Mouse (Mus musculus) small intestine, adult 2 months (tissue): ENCODE data around the gene Slc22a15.

Experiments used
- CTCF ChIP-seq: fragments of 200-500 bp; IDR thresholded peaks from 2 replicates; pipeline ENCODE4 v1.5.1; 2012; ENCODE audit warnings: low read depth, mild to moderate bottlenecking, control low read depth, inconsistent platforms, low read length, moderate library complexity, mixed read lengths; ENCODE audit not compliant: insufficient replicate concordance, insufficient read length; ENCODE audit errors: extremely low read depth
- POLR2A ChIP-seq: fragments of 200-500 bp; IDR thresholded peaks from 2 replicates; pipeline ENCODE4 v1.6.1; 2012; ENCODE audit warnings: low read depth, mild to moderate bottlenecking, control low read depth, inconsistent platforms, low read length, moderate library complexity

DNA sequence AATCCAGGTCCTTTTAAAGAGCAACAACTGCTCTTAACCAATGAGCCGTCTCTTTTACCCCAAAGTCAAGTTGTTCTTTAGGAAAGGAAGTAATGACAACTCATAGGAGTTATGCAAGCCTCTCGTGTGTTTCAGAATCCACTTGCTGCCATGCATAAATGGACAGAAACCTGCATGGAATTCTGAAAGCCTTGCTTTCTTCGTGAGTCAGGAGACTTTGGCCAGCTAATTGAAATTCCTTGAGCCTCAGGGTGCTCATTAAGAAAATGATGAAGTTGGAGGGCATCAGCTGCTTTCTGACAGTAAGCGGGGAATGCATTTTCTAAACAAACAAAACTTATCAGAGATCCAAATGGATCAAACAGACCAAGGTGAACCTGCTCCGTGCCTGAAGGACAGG lies 21.0 kb upstream of the Slc22a15 start:
- TF ChIP-seq CTCF (no peak), POLR2A (no peak)
